Mouse (Mus musculus): ENCODE measurements around the gene Cadps. TPM values are rescaled to one million over a fixed set of nuclear protein-coding genes. Genes with fewer than 3 reads are reported as not detected.

The Cadps gene
- polyA plus RNA-seq, 1 experiment from 2014 or later, result 42.7 TPM

DNA sequence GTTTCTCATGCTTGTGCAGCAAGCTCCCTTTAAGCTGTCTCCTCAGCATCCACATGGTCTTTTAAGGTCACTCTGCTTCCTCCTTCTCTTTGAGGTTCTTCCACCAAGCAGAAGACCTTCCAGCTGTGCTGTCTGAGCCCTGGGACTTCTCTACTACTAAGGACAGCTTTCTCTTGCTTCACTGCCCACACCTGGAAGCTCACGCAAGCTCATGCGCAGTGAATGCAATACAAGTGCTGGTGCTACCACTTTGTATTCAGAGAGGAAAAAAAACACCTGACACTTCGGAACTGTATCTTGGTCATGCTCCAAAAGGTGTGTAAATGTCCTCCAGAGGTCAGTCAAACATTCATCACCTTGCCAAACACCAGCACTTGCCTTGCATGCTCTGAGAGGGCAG is 115.5 kb downstream of the Cadps start:
- H3K4me3 ChIP-seq (ENCODE audit: low read depth, low read length), result no peak overlapping the region
- no peaks in the 10 kb centered on the region for H3K9me3 ChIP-seq (replicated peaks; ENCODE audit: control insufficient read depth, low read length, poor library complexity, severe bottlenecking)
- no peak for ATAC-seq
- no peaks in the 10 kb centered on the region for H3K27me3 ChIP-seq (ENCODE audit: control insufficient read depth, insufficient read depth, low read depth, low read length)
- no peak overlapping the region for H3K27ac ChIP-seq (ENCODE audit: low read length)
- peaks cover 12% of the 10 kb centered on the region; the same call in 1 of the 2 replicates for H3K36me3 ChIP-seq (ENCODE audit: control insufficient read depth, insufficient read depth, low read length)
- WGBS, result 92% methylated on average over 3 of the region's 3 CpGs
- H3K4me1 ChIP-seq (ENCODE audit: control insufficient read depth, insufficient read depth, low read length), result no peaks in the 10 kb centered on the region
- H3K9ac ChIP-seq (ENCODE audit: low read depth, low read length), result no peak overlapping the region
- no peak overlapping the region for H3K4me2 ChIP-seq (ENCODE audit: low read length)

DNA sequence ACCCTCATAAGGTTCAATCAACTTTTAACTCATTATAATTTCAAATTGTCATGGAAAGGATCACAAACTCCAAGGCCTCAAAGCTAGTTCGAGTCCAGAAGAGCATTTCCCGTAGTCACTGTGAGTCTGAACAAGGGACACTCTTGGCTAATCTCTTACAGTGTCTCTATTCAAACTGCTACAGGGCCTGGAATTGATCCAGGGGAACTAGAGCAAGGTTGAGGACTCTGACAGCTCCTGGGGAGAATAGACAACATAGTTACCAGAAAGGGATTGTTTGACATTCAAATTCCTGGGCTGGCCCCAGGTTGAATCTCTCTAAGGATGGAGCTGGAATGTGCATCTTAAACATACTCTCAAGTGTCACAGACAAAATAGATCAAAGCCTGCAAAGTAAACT is 118.4 kb downstream of the Cadps start:
- ATAC-seq, result no peak

DNA sequence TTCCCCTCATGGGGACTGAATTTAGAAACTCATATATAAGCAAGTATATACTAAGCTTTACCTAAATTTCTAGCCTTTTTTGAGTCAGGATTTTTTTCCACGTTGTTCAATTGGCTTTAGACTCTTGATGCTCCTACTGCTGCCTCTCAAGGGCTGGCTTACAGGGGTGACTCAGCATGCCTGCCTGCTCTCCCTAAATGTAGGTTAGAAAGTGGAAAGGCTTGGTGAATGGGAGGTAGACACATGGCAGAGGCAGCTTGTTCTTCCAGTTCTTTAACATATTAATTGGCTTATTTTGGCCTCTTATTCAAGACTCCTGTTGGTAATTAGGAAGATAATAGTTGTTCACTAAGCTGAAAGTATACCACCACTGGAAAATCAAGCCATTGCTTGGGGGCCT is 132.7 kb downstream of the Cadps start:
- Histone ChIP-seq H3K4me2 (ENCODE audit: low read length) (no peak overlapping the region), H3K27me3 (ENCODE audit: control insufficient read depth, insufficient read depth, low read depth, low read length) (no peaks in the 10 kb centered on the region), H3K4me1 (ENCODE audit: control insufficient read depth, insufficient read depth, low read length) (no peaks in the 10 kb centered on the region), H3K4me3 (ENCODE audit: low read depth, low read length) (no peak overlapping the region), H3K9me3 (replicated peaks; ENCODE audit: control insufficient read depth, low read length, poor library complexity, severe bottlenecking) (no peaks in the 10 kb centered on the region), H3K9ac (ENCODE audit: low read depth, low read length) (no peak overlapping the region), H3K27ac (ENCODE audit: low read length) (no peak overlapping the region), H3K36me3 (ENCODE audit: control insufficient read depth, insufficient read depth, low read length) (no peaks in the 10 kb centered on the region)
- ATAC-seq, result no peak
- WGBS, result 28% methylated on average over 1 of the region's 1 CpGs

More for the DNA sequence above, 118.4 kb downstream of the Cadps start:
- Histone ChIP-seq H3K9me3 (replicated peaks; ENCODE audit: control insufficient read depth, low read length, poor library complexity, severe bottlenecking) (no peaks in the 10 kb centered on the region), H3K27ac (ENCODE audit: low read length) (no peak overlapping the region), H3K4me2 (ENCODE audit: low read length) (no peak overlapping the region), H3K4me1 (ENCODE audit: control insufficient read depth, insufficient read depth, low read length) (no peaks in the 10 kb centered on the region), H3K9ac (ENCODE audit: low read depth, low read length) (no peak overlapping the region), H3K4me3 (ENCODE audit: low read depth, low read length) (no peak overlapping the region), H3K27me3 (ENCODE audit: control insufficient read depth, insufficient read depth, low read depth, low read length) (no peaks in the 10 kb centered on the region), H3K36me3 (ENCODE audit: control insufficient read depth, insufficient read depth, low read length) (peaks cover 12% of the 10 kb centered on the region; the same call in 1 of the 2 replicates)
- WGBS, result 44% methylated on average over 2 of the region's 2 CpGs

DNA sequence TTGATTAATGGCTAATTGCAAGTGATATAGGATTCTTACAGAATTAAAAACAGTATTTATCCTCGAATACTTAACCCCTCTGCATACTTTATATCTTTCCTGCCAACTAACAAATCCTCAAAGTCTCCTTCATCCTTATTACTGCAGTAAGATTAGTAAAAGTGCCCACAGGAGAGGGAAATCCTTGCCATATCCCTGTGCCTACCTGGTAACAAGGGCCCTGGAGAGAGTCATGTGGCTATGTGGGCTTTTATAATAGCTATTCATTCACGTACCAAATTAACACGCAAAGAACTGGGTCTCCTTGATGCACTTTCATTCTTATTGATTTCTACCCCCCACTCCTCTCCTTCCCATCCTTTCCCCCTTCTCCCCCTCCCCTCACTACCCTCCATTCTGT is 137.9 kb downstream of the Cadps start:
- no peaks in the 10 kb centered on the region for H3K36me3 ChIP-seq (ENCODE audit: control insufficient read depth, insufficient read depth, low read length)
- no peak overlapping the region for H3K9ac ChIP-seq (ENCODE audit: low read depth, low read length)
- H3K4me2 ChIP-seq (ENCODE audit: low read length), result no peak overlapping the region
- WGBS, result 59% methylated on average over 3 of the region's 3 CpGs
- H3K27me3 ChIP-seq (ENCODE audit: control insufficient read depth, insufficient read depth, low read depth, low read length), result no peaks in the 10 kb centered on the region
- H3K27ac ChIP-seq (ENCODE audit: low read length), result no peak overlapping the region
- ATAC-seq, result no peak
- peaks cover 4% of the 10 kb centered on the region for H3K4me1 ChIP-seq (ENCODE audit: control insufficient read depth, insufficient read depth, low read length)
- H3K9me3 ChIP-seq (replicated peaks; ENCODE audit: control insufficient read depth, low read length, poor library complexity, severe bottlenecking), result no peaks in the 10 kb centered on the region
- H3K4me3 ChIP-seq (ENCODE audit: low read depth, low read length), result no peak overlapping the region

DNA sequence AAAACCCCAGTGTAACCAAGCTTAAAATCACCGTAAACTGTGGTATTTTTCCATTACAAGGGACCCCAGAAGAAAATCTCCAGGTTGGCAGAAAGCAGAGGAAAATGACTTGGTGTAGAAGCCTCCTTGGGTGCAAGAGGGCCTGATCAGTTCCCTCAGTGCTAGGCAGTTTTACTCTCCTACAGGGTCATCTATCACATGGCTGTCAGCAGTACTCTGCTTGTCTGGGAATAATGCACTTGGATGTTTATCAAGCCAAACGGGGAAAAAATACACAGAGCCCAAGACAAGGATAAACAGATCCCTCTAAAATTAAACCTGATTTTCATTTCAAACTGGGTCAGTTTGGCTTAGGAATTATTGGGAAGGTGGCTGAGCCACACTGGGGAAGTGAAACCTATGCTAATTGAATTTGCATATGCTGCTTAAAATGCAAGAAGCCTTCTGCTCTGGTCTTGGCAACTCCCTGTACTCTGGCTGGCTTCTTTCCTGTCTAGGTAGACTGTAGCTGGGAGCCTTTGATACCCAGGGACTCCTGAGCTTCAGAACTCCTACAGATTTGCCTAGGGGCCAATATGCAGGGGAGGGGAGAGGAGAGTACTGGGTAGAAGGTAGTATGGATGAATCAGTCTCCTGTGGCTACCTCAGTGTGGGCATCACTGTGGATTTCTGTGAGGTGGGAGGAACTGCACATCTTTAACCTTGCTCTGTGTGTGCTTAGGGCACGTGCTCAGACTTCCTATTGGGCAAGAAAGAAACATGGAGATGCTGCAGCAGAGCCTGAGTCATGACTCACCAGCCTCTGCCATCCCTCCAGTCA is 141.8 kb downstream of the Cadps start:
- no peak overlapping the region for H3K4me2 ChIP-seq (ENCODE audit: low read length)
- H3K27ac ChIP-seq (ENCODE audit: low read length), result peak overlapping the region; percentile 48
- H3K27me3 ChIP-seq (ENCODE audit: control insufficient read depth, insufficient read depth, low read depth, low read length), result no peaks in the 10 kb centered on the region
- no peaks in the 10 kb centered on the region for H3K36me3 ChIP-seq (ENCODE audit: control insufficient read depth, insufficient read depth, low read length)
- peak; percentile 76 for ATAC-seq
- no peak overlapping the region for H3K9ac ChIP-seq (ENCODE audit: low read depth, low read length)
- peaks cover 4% of the 10 kb centered on the region for H3K4me1 ChIP-seq (ENCODE audit: control insufficient read depth, insufficient read depth, low read length)
- H3K4me3 ChIP-seq (ENCODE audit: low read depth, low read length), result no peak overlapping the region
- no peaks in the 10 kb centered on the region for H3K9me3 ChIP-seq (replicated peaks; ENCODE audit: control insufficient read depth, low read length, poor library complexity, severe bottlenecking)
- WGBS, result 66% methylated on average over 3 of the region's 3 CpGs

DNA sequence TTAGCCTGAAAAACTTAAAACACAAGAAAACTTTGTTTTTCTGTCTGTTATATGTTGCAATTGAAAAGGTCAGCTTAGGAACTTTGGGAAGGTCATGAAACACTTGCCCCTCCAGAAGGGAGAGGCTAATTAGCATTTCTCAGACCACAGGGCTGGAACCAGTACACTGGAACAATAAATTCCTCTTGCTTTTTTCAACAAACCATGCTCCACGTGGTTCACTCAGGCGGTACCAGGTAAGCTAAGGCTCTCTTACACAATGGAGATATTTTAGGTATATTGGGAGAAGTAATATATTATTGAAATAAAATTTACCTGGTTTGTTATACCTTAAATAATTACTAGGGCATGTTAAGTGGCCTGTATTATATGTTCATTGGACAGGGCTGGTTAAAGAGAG is 161.4 kb downstream of the Cadps start:
- ATAC-seq, result no peak
- Histone ChIP-seq H3K9me3 (replicated peaks; ENCODE audit: control insufficient read depth, low read length, poor library complexity, severe bottlenecking) (no peaks in the 10 kb centered on the region), H3K4me1 (ENCODE audit: control insufficient read depth, insufficient read depth, low read length) (peaks cover 6% of the 10 kb centered on the region), H3K4me2 (ENCODE audit: low read length) (no peak overlapping the region), H3K36me3 (ENCODE audit: control insufficient read depth, insufficient read depth, low read length) (no peaks in the 10 kb centered on the region), H3K27ac (ENCODE audit: low read length) (no peak overlapping the region), H3K4me3 (ENCODE audit: low read depth, low read length) (no peak overlapping the region), H3K27me3 (ENCODE audit: control insufficient read depth, insufficient read depth, low read depth, low read length) (no peaks in the 10 kb centered on the region), H3K9ac (ENCODE audit: low read depth, low read length) (no peak overlapping the region)
- 79% methylated on average over 2 of the region's 2 CpGs for WGBS

DNA sequence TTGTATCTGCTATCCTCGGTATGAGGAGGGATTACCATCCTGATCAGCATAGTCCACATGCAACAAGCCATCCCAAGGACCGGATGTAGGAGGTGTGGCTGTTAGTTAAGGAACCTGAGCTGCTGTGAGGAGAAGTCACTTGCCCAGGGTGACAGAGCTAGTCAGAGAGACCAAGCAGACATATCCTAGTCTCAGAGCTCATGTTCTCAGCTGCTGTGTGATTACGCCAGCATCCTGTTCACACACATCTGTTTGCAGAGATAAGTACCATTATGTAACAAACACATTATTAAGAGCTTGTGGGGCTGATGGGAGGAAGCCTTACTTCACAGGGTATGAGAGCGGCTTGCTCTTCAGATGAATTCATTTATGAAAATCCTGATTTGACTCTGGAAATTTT is 165.5 kb downstream of the Cadps start:
- Histone ChIP-seq H3K4me2 (ENCODE audit: low read length) (no peak overlapping the region), H3K27ac (ENCODE audit: low read length) (no peak overlapping the region), H3K9me3 (replicated peaks; ENCODE audit: control insufficient read depth, low read length, poor library complexity, severe bottlenecking) (no peaks in the 10 kb centered on the region), H3K27me3 (ENCODE audit: control insufficient read depth, insufficient read depth, low read depth, low read length) (no peaks in the 10 kb centered on the region), H3K4me1 (ENCODE audit: control insufficient read depth, insufficient read depth, low read length) (peaks cover 6% of the 10 kb centered on the region), H3K4me3 (ENCODE audit: low read depth, low read length) (no peak overlapping the region), H3K36me3 (ENCODE audit: control insufficient read depth, insufficient read depth, low read length) (no peaks in the 10 kb centered on the region), H3K9ac (ENCODE audit: low read depth, low read length) (no peak overlapping the region)
- WGBS, result 65% methylated on average over 4 of the region's 4 CpGs
- ATAC-seq, result no peak

DNA sequence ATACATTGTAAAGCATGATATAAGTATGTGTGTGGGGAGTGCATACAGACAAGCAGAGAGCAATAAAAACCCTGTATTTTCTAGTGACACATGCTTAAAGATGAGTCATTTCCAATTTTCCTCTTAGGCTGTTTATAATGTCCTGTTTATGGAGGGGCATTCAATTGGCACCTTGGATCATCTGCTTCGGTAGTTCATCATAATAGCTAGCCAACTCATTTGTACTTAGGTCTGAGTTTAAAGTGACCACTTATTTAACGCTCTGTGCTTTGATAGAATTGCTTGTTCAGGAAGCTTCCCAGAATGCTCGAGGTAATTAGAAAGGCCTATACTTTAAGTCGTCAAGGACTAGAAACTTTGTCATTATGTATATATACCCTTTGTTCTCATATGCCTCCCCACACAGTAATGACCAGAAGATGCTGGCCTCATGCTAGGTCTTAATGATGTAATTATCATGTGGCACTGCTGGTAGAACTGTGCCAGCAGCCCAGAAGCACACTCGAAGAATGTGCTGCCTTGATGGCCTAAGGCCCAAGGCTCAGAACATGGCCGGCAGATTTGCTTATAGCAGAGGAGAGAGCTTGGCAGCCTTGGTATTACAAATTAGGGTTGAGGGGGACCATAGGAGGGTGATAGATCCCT is 179.9 kb downstream of the Cadps start:
- no peak overlapping the region for H3K27ac ChIP-seq (ENCODE audit: low read length)
- H3K4me1 ChIP-seq (ENCODE audit: control insufficient read depth, insufficient read depth, low read length), result no peaks in the 10 kb centered on the region
- no peaks in the 10 kb centered on the region for H3K27me3 ChIP-seq (ENCODE audit: control insufficient read depth, insufficient read depth, low read depth, low read length)
- no peaks in the 10 kb centered on the region for H3K9me3 ChIP-seq (replicated peaks; ENCODE audit: control insufficient read depth, low read length, poor library complexity, severe bottlenecking)
- 75% methylated on average over 6 of the region's 6 CpGs for WGBS
- no peaks in the 10 kb centered on the region for H3K36me3 ChIP-seq (ENCODE audit: control insufficient read depth, insufficient read depth, low read length)
- H3K4me3 ChIP-seq (ENCODE audit: low read depth, low read length), result no peak overlapping the region
- H3K4me2 ChIP-seq (ENCODE audit: low read length), result no peak overlapping the region
- ATAC-seq, result no peak
- no peak overlapping the region for H3K9ac ChIP-seq (ENCODE audit: low read depth, low read length)

DNA sequence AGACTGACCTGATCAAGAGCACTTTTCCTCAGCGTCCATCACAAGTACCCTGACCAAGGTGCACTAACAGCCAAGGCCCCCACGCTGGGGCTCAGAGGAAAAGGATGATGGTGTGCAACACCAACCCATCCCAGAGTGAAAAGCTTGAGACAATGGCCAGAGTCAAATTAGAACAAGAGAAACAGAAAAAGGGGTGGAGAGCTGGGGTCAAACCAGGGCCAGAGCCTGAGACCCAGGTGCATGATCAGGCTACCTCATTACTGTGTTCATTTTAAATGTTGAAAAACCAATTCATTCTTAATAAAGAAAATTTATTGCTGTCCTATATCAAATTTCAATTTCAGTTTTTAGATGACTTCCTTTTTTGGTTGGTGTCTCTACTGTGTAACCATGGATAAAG is 184.1 kb downstream of the Cadps start:
- H3K27me3 ChIP-seq (ENCODE audit: control insufficient read depth, insufficient read depth, low read depth, low read length), result no peaks in the 10 kb centered on the region
- no peaks in the 10 kb centered on the region for H3K36me3 ChIP-seq (ENCODE audit: control insufficient read depth, insufficient read depth, low read length)
- H3K4me1 ChIP-seq (ENCODE audit: control insufficient read depth, insufficient read depth, low read length), result peaks cover 7% of the 10 kb centered on the region
- no peak for ATAC-seq
- no peak overlapping the region for H3K27ac ChIP-seq (ENCODE audit: low read length)
- no peak overlapping the region for H3K4me3 ChIP-seq (ENCODE audit: low read depth, low read length)
- no peak overlapping the region for H3K4me2 ChIP-seq (ENCODE audit: low read length)
- no peaks in the 10 kb centered on the region for H3K9me3 ChIP-seq (replicated peaks; ENCODE audit: control insufficient read depth, low read length, poor library complexity, severe bottlenecking)
- H3K9ac ChIP-seq (ENCODE audit: low read depth, low read length), result no peak overlapping the region
- 87% methylated on average over 2 of the region's 2 CpGs for WGBS

Measured in midbrain, embryonic 16.5 days (tissue).